Comparison of ENCODE assay signal across 24 mouse cellular contexts in genomic region chr7:115027685-115028084, GRCm38 (mm10).
A peak's percentile ranks its signal among the peaks of the same experiment; 100 is the strongest.
DNase-seq lines count a peak whose midpoint lies in the region; ATAC-seq lines count a peak whose summit lies in the region.
"Had no signal": no experiment of that assay in that cellular context is flagged by ENCODE, and none has a peak within 500 bp of the region (broad histone marks: within the 10 kb centered on the region; RNA-seq: fewer than 3 reads in every experiment).

No protein-coding gene starts in this region.

- no peak overlapping the region for H3K9ac ChIP-seq in hindbrain, embryonic 14.5 days
- H3K9ac ChIP-seq: embryonic facial prominence, embryonic 15.5 days; neural tube, embryonic 13.5 days had no signal

- no peaks in the 10 kb centered on the region for H3K27me3 ChIP-seq in hindbrain, embryonic 14.5 days (ENCODE audit: control insufficient read depth, insufficient read depth, low read length)
- H3K27me3 ChIP-seq: embryonic facial prominence, embryonic 15.5 days; neural tube, embryonic 13.5 days had no signal

- ATAC-seq in hindbrain, embryonic 14.5 days (ENCODE audit: low FRiP score) = no peak
- ATAC-seq: forebrain, embryonic 14.5 days; hindbrain, postnatal 0 days; intestine, embryonic 16.5 days; midbrain, embryonic 16.5 days had no signal

- intact Hi-C loops in left cerebral cortex, postnatal 4 days (cut with DNase I) = no loop called here

- H3K4me3 ChIP-seq in hindbrain, embryonic 14.5 days (replicated peaks; ENCODE audit: low read length) = no peak overlapping the region
- H3K4me3 ChIP-seq: embryonic facial prominence, embryonic 15.5 days; heart, embryonic 10.5 days; layer of hippocampus, adult 2 months; midbrain, embryonic 10.5 days; myocyte; neural tube, embryonic 13.5 days had no signal

- DNase-seq in frontal cortex, postnatal 36 days (ENCODE audit: low spot score in 2 of 2) = peak; percentile 3 to 31
- no peak for DNase-seq in frontal cortex, postnatal 10 days (ENCODE audit: low spot score in 2 of 2)
- DNase-seq in lung, postnatal 10 days = peak; percentile 4
- no peak for DNase-seq in lung, postnatal 4 days
- DNase-seq in brain, adult 2 months (ENCODE audit: low read depth, low spot score) = peak; percentile 40
- DNase-seq in left cerebral cortex, postnatal 4 days = peak; percentile 37
- no peak for DNase-seq in thymus, postnatal 14 days
- no peak for DNase-seq in hindbrain, embryonic 14.5 days (ENCODE audit: low spot score)
- DNase-seq: adrenal gland, postnatal 36 days; kidney, adult 9 months; kidney, postnatal 14 days; layer of hippocampus, postnatal 36 days; retina, postnatal 1 day; spleen, adult 18-20 months had no signal

- H3K36me3 ChIP-seq in hindbrain, embryonic 14.5 days (replicated peaks; ENCODE audit: control insufficient read depth, insufficient read depth) = no peaks in the 10 kb centered on the region
- H3K36me3 ChIP-seq: embryonic facial prominence, embryonic 15.5 days; heart, embryonic 10.5 days; midbrain, embryonic 10.5 days; neural tube, embryonic 13.5 days had no signal

- H3K4me2 ChIP-seq in hindbrain, embryonic 14.5 days (replicated peaks) = no peak overlapping the region
- H3K4me2 ChIP-seq: embryonic facial prominence, embryonic 15.5 days; neural tube, embryonic 13.5 days had no signal

- 64% methylated on average over 1 of the region's 1 CpGs for WGBS in hindbrain, embryonic 14.5 days

- H3K4me1 ChIP-seq in hindbrain, embryonic 14.5 days (replicated peaks; ENCODE audit: control insufficient read depth, insufficient read depth, low read length) = no peaks in the 10 kb centered on the region
- H3K4me1 ChIP-seq: embryonic facial prominence, embryonic 15.5 days; heart, embryonic 10.5 days; midbrain, embryonic 10.5 days; neural tube, embryonic 13.5 days had no signal

- no peak overlapping the region for H3K27ac ChIP-seq in hindbrain, embryonic 14.5 days
- H3K27ac ChIP-seq: embryonic facial prominence, embryonic 15.5 days; heart, embryonic 10.5 days; hindbrain, postnatal 0 days; layer of hippocampus, adult 2 months; midbrain, embryonic 10.5 days; neural tube, embryonic 13.5 days had no signal

- no peaks in the 10 kb centered on the region for H3K9me3 ChIP-seq in hindbrain, embryonic 14.5 days (ENCODE audit: control insufficient read depth, low read length)
- H3K9me3 ChIP-seq: embryonic facial prominence, embryonic 15.5 days; heart, embryonic 10.5 days; midbrain, embryonic 10.5 days; neural tube, embryonic 13.5 days had no signal

Comparison
In these comparisons a context has a peak if more than half of its experiments do, and no peak if none do; other contexts are left out.
1. DNase-seq: peak in frontal cortex, postnatal 36 days (2 of 2), lung, postnatal 10 days (single experiment), brain, adult 2 months (single experiment) and left cerebral cortex, postnatal 4 days (single experiment); none in frontal cortex, postnatal 10 days (0 of 2), lung, postnatal 4 days (0 of 2), thymus, postnatal 14 days (single experiment) and hindbrain, embryonic 14.5 days (single experiment).